Mouse (Mus musculus) cortical plate, adult 2 months (tissue): Measurements from ENCODE around the gene Tgfb2. TPM values are rescaled to one million over a fixed set of nuclear protein-coding genes. Genes with fewer than 3 reads are reported as not detected.

ENCODE experiments used
- H3K27ac ChIP-seq: fragments of 200-500 bp; 2 replicates; pipeline ENCODE4 v1.5.1; 2012; ENCODE audit warnings: low read length, control low read depth, inconsistent platforms; ENCODE audit not compliant: insufficient read depth
- H3K4me1 ChIP-seq: fragments of 200-500 bp; 2 replicates; pipeline ENCODE4 v1.6.1; 2011; ENCODE audit warnings: low read length; ENCODE audit not compliant: control insufficient read depth, insufficient read depth
- H3K4me3 ChIP-seq: fragments of 200-500 bp; 2 replicates; pipeline ENCODE4 v1.5.1; 2011; ENCODE audit warnings: mild to moderate bottlenecking, low read length, control low read depth; ENCODE audit not compliant: insufficient read depth
- CTCF ChIP-seq: fragments of 200-500 bp; IDR thresholded peaks from 2 replicates; pipeline ENCODE4 v1.5.1; 2011; ENCODE audit warnings: mild to moderate bottlenecking, control low read depth, low read length; ENCODE audit not compliant: insufficient read depth; ENCODE audit errors: extremely low read depth
- POLR2A ChIP-seq: fragments of 200-500 bp; IDR thresholded peaks from 2 replicates; pipeline ENCODE4 v1.6.1; 2011; ENCODE audit warnings: mild to moderate bottlenecking, low read length, control low read depth; ENCODE audit not compliant: insufficient read depth; ENCODE audit errors: extremely low read depth
- polyA plus RNA-seq: library from polyadenylated mRNA; depleted of rRNA; stranded (reverse); fragments of >200 nt; gene quantifications from 2 replicates; pipeline ENCODE4 v1.2.3, GENCODE M21; 2012

Tgfb2 gene
- polyA plus RNA-seq, 1 experiment, result 3.8 TPM

GRCm38 (mm10) chr1:186608116-186608515 lies 97.7 kb downstream of the Tgfb2 start:
- Histone ChIP-seq H3K27ac (no peak overlapping the region), H3K4me3 (no peak overlapping the region), H3K4me1 (peaks cover 4% of the 10 kb centered on the region; the same call in 1 of the 2 replicates)
- no peak for TF ChIP-seq CTCF
- no peak for TF ChIP-seq POLR2A

DNA sequence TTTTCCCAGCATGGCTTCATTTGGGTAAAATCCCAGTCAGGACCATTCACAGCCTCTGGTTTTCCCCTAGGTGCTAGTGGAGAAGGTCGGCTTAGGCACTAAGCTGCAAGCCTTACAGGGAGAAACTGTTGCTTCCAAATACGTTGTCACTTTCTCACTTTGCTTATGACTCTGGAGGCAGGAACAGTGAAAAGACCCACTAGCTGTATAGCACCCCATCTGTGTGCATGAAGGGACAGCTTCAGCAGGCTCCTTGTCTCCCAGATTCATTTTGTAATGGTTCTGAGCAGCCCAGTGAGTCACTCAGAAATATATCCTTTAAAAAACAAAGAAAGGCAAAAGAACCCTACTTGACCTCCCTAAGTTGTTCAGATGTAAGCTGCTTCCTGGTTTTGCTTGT lies 100.2 kb downstream of the Tgfb2 start:
- TF ChIP-seq CTCF (no peak), POLR2A (no peak)
- Histone ChIP-seq H3K4me1 (peaks cover 4% of the 10 kb centered on the region; the same call in 1 of the 2 replicates), H3K4me3 (no peak overlapping the region), H3K27ac (no peak overlapping the region)

DNA sequence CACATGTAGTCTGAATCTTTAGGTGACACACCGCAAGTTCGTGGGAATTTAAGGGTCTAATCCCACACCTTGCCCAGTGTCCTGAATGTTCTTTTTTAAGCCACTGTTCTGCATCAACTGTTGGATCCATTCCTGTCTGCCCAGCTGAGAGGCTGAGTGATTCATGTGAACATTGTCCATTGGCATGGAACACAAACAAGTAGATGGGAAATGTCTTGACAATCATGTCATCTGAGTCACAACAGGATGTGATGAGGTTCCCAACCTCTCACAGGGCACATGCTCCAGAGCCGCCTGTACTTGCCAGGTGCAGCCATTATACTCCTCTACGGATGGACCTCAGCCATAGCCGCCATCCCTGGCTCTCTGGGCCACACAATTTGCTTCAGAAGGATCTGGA lies 101.7 kb downstream of the Tgfb2 start:
- peaks cover 2% of the 10 kb centered on the region; the same call in 1 of the 2 replicates for H3K4me1 ChIP-seq
- TF ChIP-seq CTCF (no peak), POLR2A (no peak)
- H3K4me3 ChIP-seq, result no peak overlapping the region
- H3K27ac ChIP-seq, result no peak overlapping the region

DNA sequence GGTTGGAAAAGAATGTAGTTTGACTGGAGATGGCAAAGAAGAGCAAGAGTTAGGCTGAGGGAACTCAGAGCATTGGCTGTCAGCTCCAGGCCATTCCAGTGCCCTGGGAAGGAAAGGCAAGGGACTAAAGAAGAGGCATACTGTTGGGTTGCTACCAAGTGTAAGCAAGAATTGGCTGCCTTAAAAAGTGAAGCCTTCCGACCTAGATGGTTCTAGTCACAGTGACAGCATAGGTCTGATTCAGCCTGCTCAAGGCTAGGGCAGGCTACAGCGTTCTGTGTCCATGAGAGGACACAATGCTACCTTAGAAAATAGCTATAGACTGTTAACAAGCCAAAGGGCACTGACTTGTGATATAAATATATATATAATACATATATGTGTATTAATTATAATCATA lies 117.6 kb downstream of the Tgfb2 start:
- Histone ChIP-seq H3K27ac (no peak overlapping the region), H3K4me3 (no peak overlapping the region), H3K4me1 (peaks cover 9% of the 10 kb centered on the region)
- no peak for TF ChIP-seq POLR2A
- no peak for TF ChIP-seq CTCF

- no peak overlapping the region for H3K4me3 ChIP-seq
- TF ChIP-seq POLR2A (no peak), CTCF (no peak)
- peaks cover 9% of the 10 kb centered on the region for H3K4me1 ChIP-seq
- no peak overlapping the region for H3K27ac ChIP-seq
Observed at GRCm38 (mm10) chr1:186587065-186587804, 118.6 kb downstream of the Tgfb2 start.

- no peak overlapping the region for H3K27ac ChIP-seq
- peaks cover 9% of the 10 kb centered on the region for H3K4me1 ChIP-seq
- H3K4me3 ChIP-seq, result no peak overlapping the region
- TF ChIP-seq CTCF (no peak), POLR2A (no peak)
Observed at GRCm38 (mm10) chr1:186585571-186586164, 120.1 kb downstream of the Tgfb2 start.

DNA sequence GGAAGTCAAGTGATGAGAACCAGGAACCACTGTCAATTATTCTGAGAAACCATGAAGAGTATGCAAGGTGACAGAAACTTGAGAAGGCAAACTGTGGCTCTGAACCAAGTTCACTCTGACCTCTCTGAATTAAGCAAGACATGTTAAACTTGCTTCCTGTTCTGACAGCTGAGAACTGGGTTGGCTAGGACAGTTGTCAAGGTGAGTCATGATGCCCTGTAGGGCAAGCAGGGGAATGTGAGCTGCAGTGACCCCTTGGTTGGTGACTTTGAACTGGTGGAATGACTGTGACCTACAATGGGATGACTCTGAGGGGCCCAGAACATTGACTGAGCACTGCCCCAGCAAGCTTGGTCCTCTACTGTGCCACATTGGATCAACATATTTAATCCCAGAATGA lies 121.9 kb downstream of the Tgfb2 start:
- Histone ChIP-seq H3K4me3 (no peak overlapping the region), H3K4me1 (peaks cover 9% of the 10 kb centered on the region), H3K27ac (no peak overlapping the region)
- TF ChIP-seq POLR2A, result no peak
- TF ChIP-seq CTCF, result no peak

DNA sequence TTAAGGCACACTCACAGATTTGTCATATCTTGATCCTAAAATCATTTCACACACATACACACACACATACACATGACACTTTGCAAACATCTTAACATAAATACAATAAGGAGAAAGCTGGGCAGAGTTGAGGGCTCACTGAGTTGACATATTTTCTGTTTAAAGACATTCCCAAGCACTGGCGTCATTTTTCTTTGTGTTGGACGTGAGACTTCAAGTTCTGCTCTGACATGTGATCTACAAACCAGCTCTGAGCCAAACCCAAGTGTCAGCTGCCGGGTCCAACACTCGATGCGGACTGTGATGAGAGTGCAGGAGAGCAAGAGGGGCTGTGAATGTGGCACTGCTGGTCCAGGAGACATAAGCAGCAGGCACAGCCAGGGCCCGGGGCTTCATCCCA lies 123.7 kb downstream of the Tgfb2 start:
- Histone ChIP-seq H3K27ac (no peak overlapping the region), H3K4me1 (peaks cover 5% of the 10 kb centered on the region; the same call in 1 of the 2 replicates), H3K4me3 (no peak overlapping the region)
- TF ChIP-seq CTCF (no peak), POLR2A (no peak)

DNA sequence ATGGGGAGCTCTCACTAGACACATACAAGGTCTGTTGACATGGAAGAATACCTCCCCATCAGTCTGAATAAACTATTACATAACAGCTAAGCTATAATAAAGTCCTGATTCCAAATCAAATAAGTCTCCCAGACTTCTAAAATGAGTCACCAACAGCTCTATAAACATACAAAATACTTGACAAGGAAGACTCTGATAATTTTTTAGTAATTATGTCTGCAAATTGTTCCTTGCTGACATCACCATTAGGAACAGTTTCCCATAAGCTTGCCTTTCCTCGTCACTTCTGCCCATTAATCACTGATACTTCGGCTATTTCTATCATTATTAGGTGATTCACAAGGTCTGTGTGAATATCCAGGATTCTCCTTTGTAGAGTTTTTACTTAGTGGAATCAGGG lies 124.1 kb downstream of the Tgfb2 start:
- no peak overlapping the region for H3K27ac ChIP-seq
- no peak for TF ChIP-seq POLR2A
- TF ChIP-seq CTCF, result no peak
- H3K4me1 ChIP-seq, result peaks cover under 1% of the 10 kb centered on the region; the same call in 1 of the 2 replicates
- no peak overlapping the region for H3K4me3 ChIP-seq

DNA sequence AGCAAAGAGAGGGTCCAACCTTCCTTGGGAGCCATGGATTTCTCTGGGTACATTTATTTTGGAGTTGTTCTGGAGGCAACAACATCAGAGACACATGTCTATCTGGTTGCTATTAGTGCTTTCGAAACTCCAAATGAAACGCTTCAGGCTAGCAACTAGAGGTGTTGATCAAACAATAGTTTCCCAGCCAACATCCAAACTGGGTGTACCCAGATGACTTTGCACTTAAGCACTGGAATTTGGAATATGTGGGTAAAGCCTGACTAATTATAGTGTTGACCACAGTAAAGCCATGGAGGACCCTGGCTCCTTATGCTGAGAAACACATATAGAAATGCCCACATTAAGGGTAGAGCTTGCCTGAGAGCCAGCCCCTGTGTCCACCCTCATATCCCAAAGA lies 124.7 kb downstream of the Tgfb2 start:
- H3K4me3 ChIP-seq, result no peak overlapping the region
- no peaks in the 10 kb centered on the region for H3K4me1 ChIP-seq
- TF ChIP-seq POLR2A, result no peak
- no peak for TF ChIP-seq CTCF
- H3K27ac ChIP-seq, result no peak overlapping the region
